Mouse (Mus musculus) limb, embryonic 13.5 days (tissue): ENCODE data around the gene Syn3. TPM values are rescaled to one million over a fixed set of nuclear protein-coding genes. Genes with fewer than 3 reads are reported as not detected.
"Not testable (repeated sequence)": the region's sequence is repeated elsewhere in the genome, so short reads cannot be mapped to it uniquely, and the experiment has no call there.

Experiments used
- ATAC-seq: fragments of 200-750 bp; cut with Nextera tagmentation; 2 replicates; pipeline ENCODE4 v1.8.0; 2017; ENCODE audit warnings: low read depth, moderate number of reproducible peaks, moderate TSS enrichment; ENCODE audit not compliant: low FRiP score
- H3K27ac ChIP-seq: fragments of 300-500 bp; sonication (generic); 2 replicates; pipeline ENCODE4 v1.5.1; 2015; ENCODE audit warnings: inconsistent platforms, mild to moderate bottlenecking, moderate library complexity
- H3K27me3 ChIP-seq: fragments of 300-500 bp; sonication (generic); 2 replicates; pipeline ENCODE4 v1.6.1; 2015; ENCODE audit warnings: mild to moderate bottlenecking, inconsistent platforms
- H3K36me3 ChIP-seq: fragments of 300-500 bp; sonication (generic); 2 replicates; pipeline ENCODE4 v1.6.1; 2015; ENCODE audit warnings: inconsistent platforms, mild to moderate bottlenecking, moderate library complexity
- H3K4me1 ChIP-seq: fragments of 300-500 bp; sonication (generic); 2 replicates; pipeline ENCODE4 v1.6.1; 2015; ENCODE audit warnings: inconsistent platforms
- H3K4me2 ChIP-seq: fragments of 300-500 bp; sonication (generic); replicated peaks from 2 replicates; pipeline ENCODE4 v1.6.1; 2015; ENCODE audit warnings: inconsistent platforms, mild to moderate bottlenecking, moderate library complexity
- H3K4me3 ChIP-seq: fragments of 300-500 bp; sonication (generic); 2 replicates; pipeline ENCODE4 v1.5.1; 2015; ENCODE audit warnings: moderate library complexity, mild to moderate bottlenecking, inconsistent platforms
- H3K9ac ChIP-seq: fragments of 300-500 bp; sonication (generic); 2 replicates; pipeline ENCODE4 v1.6.1; 2015; ENCODE audit warnings: mild to moderate bottlenecking, inconsistent platforms
- H3K9me3 ChIP-seq: fragments of 300-500 bp; sonication (generic); 2 replicates; pipeline ENCODE4 v1.6.1; 2016; ENCODE audit warnings: inconsistent platforms
- WGBS: fragments of 180-500 bp; shearing (Covaris S2); methylation state at CpG from one replicate; pipeline ENCODE4 v1.1.7; 2015; 5-methylcytosine and 5-hydroxymethylcytosine counted together
- polyA plus RNA-seq: library from polyadenylated mRNA; unstranded; fragments of >200 nt; fragmentation: Nextera tagmentation; extraction: Ambion mirVana; gene quantifications from 2 replicates; pipeline ENCODE4 v1.2.1, GENCODE M21; 2015

The Syn3 gene
- polyA plus RNA-seq, 1 experiment from 2014 or later, result 3.1 TPM

- no peak overlapping the region for H3K9ac ChIP-seq
- no peak for ATAC-seq
- H3K36me3 ChIP-seq, result peaks cover 16% of the 10 kb centered on the region
- H3K27me3 ChIP-seq, result no peaks in the 10 kb centered on the region
- H3K4me2 ChIP-seq, result no peak overlapping the region
- H3K27ac ChIP-seq, result no peak overlapping the region
- WGBS, result 81% methylated on average over 8 of the region's 8 CpGs
- H3K4me1 ChIP-seq, result peaks cover 4% of the 10 kb centered on the region; the same call in 1 of the 2 replicates
- H3K9me3 ChIP-seq, result peaks cover 8% of the 10 kb centered on the region; the same call in 1 of the 2 replicates
- no peak overlapping the region for H3K4me3 ChIP-seq
Observed at GRCm38 (mm10) chr10:86056297-86056903, 442.3 kb downstream of the Syn3 start.

- Histone ChIP-seq H3K4me3 (no peak overlapping the region), H3K9ac (no peak overlapping the region), H3K36me3 (peaks cover 29% of the 10 kb centered on the region), H3K9me3 (peaks cover 8% of the 10 kb centered on the region; the same call in 1 of the 2 replicates), H3K27ac (no peak overlapping the region), H3K4me1 (no peaks in the 10 kb centered on the region), H3K27me3 (no peaks in the 10 kb centered on the region), H3K4me2 (no peak overlapping the region)
- no peak for ATAC-seq
- 75% methylated on average over 10 of the region's 10 CpGs for WGBS
Observed at GRCm38 (mm10) chr10:86052818-86053522, 445.7 kb downstream of the Syn3 start.

- 25% methylated on average over 2 of the region's 2 CpGs for WGBS
- H3K27ac ChIP-seq, result no peak overlapping the region
- no peak for ATAC-seq
- peaks cover 43% of the 10 kb centered on the region for H3K36me3 ChIP-seq
- H3K9ac ChIP-seq, result no peak overlapping the region
- no peaks in the 10 kb centered on the region for H3K9me3 ChIP-seq
- no peak overlapping the region for H3K4me2 ChIP-seq
- H3K4me1 ChIP-seq, result no peaks in the 10 kb centered on the region
- no peak overlapping the region for H3K4me3 ChIP-seq
- no peaks in the 10 kb centered on the region for H3K27me3 ChIP-seq
Observed at GRCm38 (mm10) chr10:86050522-86050921, 448.2 kb downstream of the Syn3 start.

GRCm38 (mm10) chr10:86047786-86048185 lies 450.9 kb downstream of the Syn3 start:
- Histone ChIP-seq H3K27ac (no peak overlapping the region), H3K4me2 (no peak overlapping the region), H3K9me3 (no peaks in the 10 kb centered on the region), H3K27me3 (no peaks in the 10 kb centered on the region), H3K4me1 (no peaks in the 10 kb centered on the region), H3K4me3 (no peak overlapping the region), H3K36me3 (peaks cover 54% of the 10 kb centered on the region), H3K9ac (no peak overlapping the region)
- 90% methylated on average over 9 of the region's 9 CpGs for WGBS
- ATAC-seq, result no peak

DNA sequence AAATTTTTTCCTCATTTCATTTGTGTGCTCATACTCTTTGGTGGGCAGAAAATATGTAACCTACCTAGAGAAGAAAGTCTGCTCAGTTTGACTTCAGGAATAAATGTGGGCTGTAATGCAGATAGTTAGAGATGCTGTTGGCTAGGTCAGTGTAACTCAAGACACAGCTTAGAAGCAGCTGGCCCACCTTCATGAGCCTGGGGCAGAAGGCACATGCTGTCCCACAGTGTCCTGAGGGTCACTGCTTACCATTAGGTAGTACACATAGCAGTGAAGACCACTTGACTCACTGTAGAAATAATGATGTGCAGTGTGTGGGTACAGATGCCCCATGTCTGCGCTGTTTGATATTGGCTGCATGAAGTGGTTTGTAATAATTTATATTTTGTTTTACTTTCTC lies 452.3 kb downstream of the Syn3 start:
- 100% methylated on average over 1 of the region's 1 CpGs for WGBS
- peaks cover 57% of the 10 kb centered on the region for H3K36me3 ChIP-seq

DNA sequence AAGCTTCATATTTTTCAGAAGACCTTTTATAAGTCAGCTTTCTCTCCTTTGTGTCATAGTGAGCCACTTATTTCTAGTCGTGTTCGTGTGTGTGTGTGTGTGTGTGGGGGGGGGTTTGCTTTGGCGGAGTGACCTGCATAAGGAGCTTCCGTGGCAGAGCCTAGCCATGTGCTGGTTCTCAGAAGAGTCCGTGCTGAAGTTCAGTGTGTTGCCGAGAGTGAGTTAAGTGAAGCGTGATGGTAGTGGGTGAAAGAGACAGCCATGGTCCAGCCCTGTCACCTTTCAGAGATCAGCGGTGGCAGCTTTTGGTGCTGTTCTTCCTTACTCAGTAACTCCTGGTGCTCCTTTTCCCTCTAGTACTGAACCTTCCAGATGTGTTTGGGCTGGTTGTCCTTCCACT lies 454.6 kb downstream of the Syn3 start:
- 78% methylated on average over 8 of the region's 8 CpGs for WGBS
- Histone ChIP-seq H3K36me3 (peaks cover 52% of the 10 kb centered on the region), H3K4me2 (no peak overlapping the region), H3K4me3 (no peak overlapping the region), H3K27me3 (no peaks in the 10 kb centered on the region), H3K9me3 (no peaks in the 10 kb centered on the region), H3K4me1 (no peaks in the 10 kb centered on the region), H3K27ac (no peak overlapping the region), H3K9ac (no peak overlapping the region)
- ATAC-seq, result no peak

More for the DNA sequence above, 452.3 kb downstream of the Syn3 start:
- no peaks in the 10 kb centered on the region for H3K27me3 ChIP-seq
- H3K9ac ChIP-seq, result no peak overlapping the region
- H3K4me1 ChIP-seq, result no peaks in the 10 kb centered on the region
- no peaks in the 10 kb centered on the region for H3K9me3 ChIP-seq
- H3K4me2 ChIP-seq, result no peak overlapping the region
- ATAC-seq, result no peak
- H3K27ac ChIP-seq, result no peak overlapping the region
- H3K4me3 ChIP-seq, result no peak overlapping the region

GRCm38 (mm10) chr10:86043651-86044050 lies 455.0 kb downstream of the Syn3 start:
- 58% methylated on average over 4 of the region's 4 CpGs for WGBS
- Histone ChIP-seq H3K9me3 (no peaks in the 10 kb centered on the region), H3K4me2 (no peak overlapping the region), H3K27me3 (no peaks in the 10 kb centered on the region), H3K27ac (no peak overlapping the region), H3K4me1 (no peaks in the 10 kb centered on the region), H3K9ac (no peak overlapping the region), H3K36me3 (peaks cover 56% of the 10 kb centered on the region), H3K4me3 (no peak overlapping the region)
- no peak; the same call in 1 of the 2 replicates for ATAC-seq

DNA sequence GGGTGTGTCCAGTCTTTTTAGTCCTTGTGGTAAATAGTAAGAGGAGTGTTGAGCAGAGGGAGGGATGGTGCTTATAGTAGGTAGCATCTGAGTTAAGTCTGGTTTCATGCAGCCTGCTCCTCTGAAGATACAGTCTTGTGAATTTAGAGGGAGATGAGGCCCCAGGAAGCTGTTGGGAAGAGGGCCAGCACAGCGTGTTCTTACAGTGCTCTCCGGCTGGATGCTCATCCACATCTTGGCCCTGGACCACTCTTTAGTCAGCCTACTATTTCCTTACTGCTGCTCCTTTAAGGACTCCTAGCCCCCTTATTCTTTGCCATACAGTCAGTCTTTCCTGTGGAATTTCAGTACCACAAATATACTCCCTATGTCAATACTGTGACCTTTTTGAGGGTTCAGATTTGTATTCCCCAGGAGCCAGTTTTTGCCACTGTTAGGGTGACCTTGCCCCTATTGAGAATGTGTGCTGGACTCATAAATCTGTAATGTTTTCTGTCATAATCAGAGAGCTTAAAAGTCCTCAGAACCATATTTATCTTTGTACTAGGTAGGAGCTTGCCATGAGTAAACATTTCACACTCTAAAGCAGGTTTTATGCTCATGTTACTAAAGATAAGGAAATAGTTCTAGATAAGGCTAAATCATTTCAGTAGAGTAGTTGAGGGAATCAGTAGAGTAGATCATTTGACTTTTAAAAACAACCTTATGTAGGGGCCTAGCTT lies 464.5 kb downstream of the Syn3 start:
- H3K4me1 ChIP-seq, result peaks cover 25% of the 10 kb centered on the region
- H3K4me2 ChIP-seq, result no peak overlapping the region
- H3K27me3 ChIP-seq, result no peaks in the 10 kb centered on the region
- no peak overlapping the region for H3K4me3 ChIP-seq
- H3K36me3 ChIP-seq, result peaks cover 45% of the 10 kb centered on the region
- no peak for ATAC-seq
- peak overlapping the region; percentile 44; the same call in 1 of the 2 replicates for H3K27ac ChIP-seq
- H3K9ac ChIP-seq, result no peak overlapping the region
- 94% methylated on average over 2 of the region's 2 CpGs for WGBS
- no peaks in the 10 kb centered on the region for H3K9me3 ChIP-seq

DNA sequence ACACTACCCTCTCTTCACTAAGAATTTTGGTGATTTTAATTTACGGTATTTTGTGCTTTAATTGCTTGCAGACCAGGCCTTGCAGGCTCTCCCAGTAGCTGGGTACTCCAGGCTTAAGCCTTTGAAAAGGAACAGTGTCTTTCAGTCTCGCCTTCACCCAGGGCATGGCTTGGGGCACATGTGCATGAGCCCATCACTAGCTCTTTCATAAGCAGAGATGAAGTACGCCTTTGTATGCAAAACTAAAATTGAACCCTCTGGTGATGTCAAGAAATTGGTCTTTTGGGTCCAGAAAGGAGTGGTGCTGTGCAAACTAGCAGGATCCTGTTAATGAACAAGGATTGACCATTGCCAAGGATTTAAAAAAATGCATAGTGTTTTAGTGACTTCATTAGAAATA lies 466.2 kb downstream of the Syn3 start:
- Histone ChIP-seq H3K4me1 (peaks cover 25% of the 10 kb centered on the region), H3K4me2 (no peak overlapping the region), H3K9ac (no peak overlapping the region; the same call in 1 of the 2 replicates), H3K9me3 (no peaks in the 10 kb centered on the region), H3K27ac (peak overlapping the region; percentile 81; the same call in 1 of the 2 replicates), H3K4me3 (no peak overlapping the region), H3K36me3 (peaks cover 39% of the 10 kb centered on the region), H3K27me3 (no peaks in the 10 kb centered on the region)
- 38% methylated on average over 3 of the region's 3 CpGs for WGBS
- ATAC-seq, result peak; percentile 88

DNA sequence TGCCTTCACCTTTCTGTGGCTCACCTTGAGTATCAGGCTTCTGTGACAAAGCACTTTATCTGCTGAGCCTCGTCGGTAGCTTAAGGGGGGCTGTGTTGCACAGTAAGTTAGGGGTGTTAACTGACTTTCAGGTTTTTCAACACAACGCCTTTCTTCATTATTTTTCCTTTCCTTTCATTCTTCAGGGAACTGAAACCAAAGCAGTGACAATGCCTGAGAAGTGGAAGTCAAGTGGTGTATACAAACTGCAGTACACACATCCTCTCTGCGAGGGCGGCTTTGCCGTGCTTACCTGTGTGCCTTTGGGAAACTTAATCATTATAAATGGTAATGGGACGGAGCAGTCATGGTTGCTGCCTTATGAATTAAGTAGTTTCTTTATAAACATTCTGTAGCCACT lies 468.0 kb downstream of the Syn3 start:
- Histone ChIP-seq H3K4me3 (no peak overlapping the region), H3K27ac (no peak overlapping the region), H3K9me3 (no peaks in the 10 kb centered on the region), H3K4me2 (no peak overlapping the region), H3K4me1 (peaks cover 25% of the 10 kb centered on the region), H3K27me3 (no peaks in the 10 kb centered on the region), H3K36me3 (peaks cover 32% of the 10 kb centered on the region), H3K9ac (no peak overlapping the region)
- WGBS, result 89% methylated on average over 7 of the region's 7 CpGs
- ATAC-seq, result no peak

- not testable (repeated sequence) for H3K27ac ChIP-seq, H3K4me2 ChIP-seq, H3K4me3 ChIP-seq, H3K27me3 ChIP-seq, H3K9me3 ChIP-seq, H3K9ac ChIP-seq, ATAC-seq
- Histone ChIP-seq H3K4me1 (peaks cover 18% of the 10 kb centered on the region), H3K36me3 (peaks cover 31% of the 10 kb centered on the region)
- 59% methylated on average over 1 of the region's 1 CpGs for WGBS
Observed at GRCm38 (mm10) chr10:86026807-86027206, 471.9 kb downstream of the Syn3 start.

DNA sequence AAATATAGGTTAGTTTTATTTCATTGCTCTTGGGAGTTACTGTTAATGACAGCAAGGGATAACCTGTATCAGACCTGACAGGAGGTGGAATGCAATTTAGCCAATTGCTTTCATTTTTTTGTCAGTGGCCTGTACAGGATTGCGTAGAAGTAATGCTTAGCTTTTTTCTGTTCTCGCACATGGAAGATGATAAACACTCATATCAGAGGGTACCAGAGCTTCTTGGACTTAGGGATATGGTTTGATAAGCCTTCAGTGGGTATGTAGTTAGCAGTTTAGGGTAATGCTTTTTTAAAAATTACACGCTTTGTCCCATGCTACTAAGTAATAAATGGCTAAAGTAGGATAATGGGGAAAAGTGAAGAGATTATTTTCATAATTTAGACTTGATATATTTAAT lies 472.3 kb downstream of the Syn3 start:
- WGBS, result 95% methylated on average over 3 of the region's 3 CpGs
- H3K9ac ChIP-seq, result no peak overlapping the region

More for the DNA sequence above, 472.3 kb downstream of the Syn3 start:
- H3K4me2 ChIP-seq, result no peak overlapping the region
- no peaks in the 10 kb centered on the region for H3K9me3 ChIP-seq
- peaks cover 31% of the 10 kb centered on the region for H3K36me3 ChIP-seq
- H3K27ac ChIP-seq, result no peak overlapping the region
- H3K4me1 ChIP-seq, result peaks cover 19% of the 10 kb centered on the region
- no peak for ATAC-seq
- H3K4me3 ChIP-seq, result no peak overlapping the region
- H3K27me3 ChIP-seq, result no peaks in the 10 kb centered on the region
